Mouse (Mus musculus): ENCODE data around the gene Tcl1b5.

The Tcl1b5 gene

GRCm38 (mm10) chr12:105208441-105208840, 32.3 kb downstream of the Tcl1b5 start:
- DNase-seq (ENCODE audit: low read depth, low spot score), result no peak

GRCm38 (mm10) chr12:105209231-105209630, 33.1 kb downstream of the Tcl1b5 start:
- no peak for DNase-seq (ENCODE audit: low read depth, low spot score)

DNA sequence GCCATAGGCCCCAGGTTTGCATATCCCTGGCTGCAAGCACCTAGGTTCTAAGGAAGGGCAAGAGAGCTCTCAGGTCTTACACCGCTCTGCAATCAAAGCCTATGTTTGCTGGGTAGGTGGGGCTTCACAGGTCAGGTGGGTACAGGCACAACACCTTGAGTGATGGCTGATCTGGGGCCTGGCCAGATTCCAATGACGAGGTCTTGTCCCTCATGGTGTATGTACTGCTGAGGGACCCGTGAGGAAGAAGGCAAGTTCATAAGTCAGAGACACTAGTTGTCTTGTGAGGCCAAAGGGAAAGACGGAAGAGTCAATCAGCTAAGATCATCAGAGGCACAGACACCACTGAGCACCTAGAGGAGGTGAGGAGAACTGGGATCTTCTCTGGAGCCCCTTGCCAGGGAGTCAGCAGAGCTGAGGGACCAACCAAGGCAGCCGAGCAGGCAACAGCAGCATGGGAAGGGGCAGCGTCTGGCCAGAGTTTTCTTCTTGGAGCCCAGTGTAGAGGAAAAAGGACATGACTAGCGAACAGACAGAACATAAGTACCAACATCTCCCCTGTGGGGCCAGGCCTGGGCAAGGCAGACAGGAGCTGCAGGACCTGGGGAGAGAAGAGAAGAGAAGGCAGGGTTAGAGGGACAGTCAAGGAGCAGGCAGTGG, 41.1 kb downstream of the Tcl1b5 start:
- no peak for DNase-seq (ENCODE audit: low read depth, low spot score)

DNA sequence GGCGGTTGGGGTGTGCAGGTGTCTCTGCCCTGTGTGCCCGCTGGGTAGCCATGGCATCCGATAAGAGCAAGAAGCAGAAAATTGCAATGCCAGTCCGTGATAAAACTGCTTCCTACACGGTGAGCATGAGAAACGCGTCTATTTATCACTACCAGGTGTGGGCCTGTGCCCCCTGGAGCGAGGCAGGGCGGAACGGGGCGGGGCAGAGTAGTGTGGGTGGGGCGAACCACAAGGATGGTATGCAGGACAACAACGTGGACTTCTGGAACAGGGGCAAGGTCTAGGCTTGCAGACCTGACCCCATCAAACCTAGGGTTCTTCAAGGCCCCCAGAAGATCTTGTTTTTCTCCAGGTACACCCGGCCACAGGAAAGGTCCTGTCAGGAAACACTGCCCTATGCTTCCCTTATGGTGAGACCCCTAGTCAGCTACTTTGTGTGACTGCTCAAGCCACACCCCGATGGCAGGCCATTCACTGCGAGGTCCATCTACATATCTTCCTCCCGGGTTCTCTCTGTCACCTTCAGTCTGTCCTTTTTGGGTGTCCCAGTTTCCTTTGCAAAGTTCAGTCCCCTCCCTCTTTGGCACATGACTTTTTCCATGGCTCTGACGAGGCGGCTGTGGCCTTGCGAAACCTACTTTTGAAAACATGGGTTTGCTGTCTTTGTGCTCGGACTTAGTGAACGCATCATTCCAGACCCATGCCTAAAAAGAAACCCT, 46.6 kb downstream of the Tcl1b5 start, which contains the start of gene Tcl1:
Tcl1 (minus strand) TSS at position 193 of the 719 bp plus-strand sequence.
- DNase-seq (ENCODE audit: low read depth, low spot score), result no peak

DNA sequence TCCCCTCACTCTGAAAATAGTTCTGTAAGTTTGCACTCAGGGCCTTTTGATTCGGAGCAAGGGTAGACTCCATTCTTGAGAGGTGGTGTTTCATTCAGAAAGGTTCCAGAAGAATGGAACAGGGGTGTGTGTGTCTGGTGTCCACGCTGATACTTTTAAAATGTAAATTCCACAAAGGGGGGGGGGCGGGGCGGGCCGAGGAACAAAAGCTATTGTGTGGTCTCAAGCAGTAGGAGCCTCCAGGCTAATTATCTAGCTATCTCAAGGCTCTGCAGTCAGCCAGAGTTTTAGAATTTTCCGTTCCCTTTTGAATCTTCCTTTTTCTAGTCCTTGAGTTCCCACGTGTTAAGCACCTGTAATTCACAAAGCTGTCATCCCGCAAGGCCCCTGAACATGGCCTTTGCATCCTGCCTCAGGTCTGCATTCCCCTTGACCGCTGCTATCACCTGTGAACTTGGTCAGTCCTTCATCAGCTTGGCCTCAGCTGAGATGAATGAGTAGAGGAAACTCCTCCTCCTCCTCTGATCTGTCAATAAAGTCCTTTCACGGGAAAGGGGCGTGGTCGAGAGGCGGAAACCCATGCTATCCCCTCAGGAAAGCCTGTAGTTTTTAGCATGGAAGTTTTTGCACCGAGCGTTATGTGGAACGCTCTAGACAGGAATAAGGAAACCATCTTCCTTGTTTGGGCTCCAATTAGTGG, 48.6 kb downstream of the Tcl1b5 start:
- no peak for DNase-seq (ENCODE audit: low read depth, low spot score)
